In the genomic region with DNA sequence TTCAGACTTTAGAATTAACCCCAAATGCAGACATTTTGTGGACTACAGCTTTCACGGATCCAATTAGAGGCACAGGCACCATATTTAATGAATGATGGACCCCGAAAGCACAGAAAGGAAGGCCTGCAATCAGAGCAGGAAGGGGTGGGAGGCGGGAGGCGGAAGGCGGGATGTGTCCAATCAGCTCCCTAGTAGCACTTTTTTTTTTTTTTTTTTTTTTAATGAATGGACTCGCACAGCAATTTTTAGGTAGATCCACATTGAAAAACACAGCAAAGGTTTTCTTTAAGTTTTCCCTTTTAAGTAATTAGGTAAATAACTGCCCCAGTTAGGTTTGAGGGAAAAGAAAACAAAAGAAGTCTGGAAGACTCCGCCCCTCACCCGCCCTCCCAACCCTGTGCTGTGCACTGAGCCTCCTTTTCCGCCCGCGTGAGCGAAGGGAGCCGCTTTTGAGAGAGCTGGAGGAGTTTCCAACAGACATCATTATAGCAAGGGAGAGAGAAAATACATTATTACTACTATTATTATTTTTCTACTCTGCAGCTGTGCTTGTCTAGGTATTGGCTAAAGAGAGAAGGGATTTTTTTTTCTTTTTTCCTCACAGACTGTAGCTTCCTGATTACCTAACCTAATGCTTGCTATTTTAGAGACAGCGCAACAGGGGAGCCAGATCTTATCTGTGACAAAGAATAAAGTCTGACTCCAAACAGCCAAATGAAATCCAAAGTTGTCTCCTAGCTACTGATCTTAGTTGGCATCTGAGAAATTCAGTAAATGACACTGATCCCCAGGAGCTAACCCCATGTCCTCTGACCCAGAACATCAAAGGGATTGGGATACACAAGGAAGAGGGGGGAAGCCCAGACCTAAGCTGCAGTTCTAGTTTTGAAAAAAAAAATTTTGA, we compare ENCODE assay signal across 8 mouse cellular contexts.
DNase-seq lines count a peak whose midpoint lies in the region; ATAC-seq and TF ChIP-seq lines count a peak whose summit lies in the region.

No protein-coding gene starts in this region.

- ATAC-seq in hindbrain, embryonic 11.5 days (ENCODE audit: low FRiP score), result peak; percentile 88
- peak; percentile 60 for ATAC-seq in liver, postnatal 0 days
- peak; percentile 77; the same call in 1 of the 2 replicates for ATAC-seq in stomach, embryonic 16.5 days (ENCODE audit: insufficient read depth, low FRiP score)

- H3K9ac ChIP-seq in hindbrain, embryonic 11.5 days (ENCODE audit: low read depth, low read length), result peak overlapping the region; percentile 24; the same call in 1 of the 2 replicates
- no peak overlapping the region for H3K9ac ChIP-seq in liver, postnatal 0 days (replicated peaks)
- H3K9ac ChIP-seq in stomach, embryonic 16.5 days (ENCODE audit: low read length), result 0 out of 2 replicates have a peak overlapping the region, but pooled peaks have one; percentile 4

- H3K27ac ChIP-seq in kidney, adult 2 months (ENCODE audit: insufficient read depth, low read depth, low read length), result no peak overlapping the region
- H3K27ac ChIP-seq in hindbrain, embryonic 11.5 days (ENCODE audit: low read depth, low read length), result 0 out of 2 replicates have a peak overlapping the region, but pooled peaks have one; percentile 42
- H3K27ac ChIP-seq in liver, postnatal 0 days (ENCODE audit: low read depth), result no peak overlapping the region
- H3K27ac ChIP-seq in stomach, embryonic 16.5 days (ENCODE audit: low read length), result no peak overlapping the region

- no peak for DNase-seq in kidney, adult 2 months
- no peak for DNase-seq in kidney, adult 11 months
- DNase-seq in embryo, embryonic 10.5 days (ENCODE audit: low spot score), result peak; percentile 79
- peak; percentile 60 for DNase-seq in hindbrain, embryonic 11.5 days (ENCODE audit: low spot score)
- DNase-seq in liver, postnatal 0 days, result peak; percentile 17
- DNase-seq in right cerebral cortex, postnatal 25 days, result no peak
- no peak for DNase-seq in ovary, postnatal 36 days (ENCODE audit: low spot score)

- H3K9me3 ChIP-seq in hindbrain, embryonic 11.5 days (ENCODE audit: control insufficient read depth, low read length), result no peaks in the 10 kb centered on the region
- no peaks in the 10 kb centered on the region for H3K9me3 ChIP-seq in liver, postnatal 0 days (ENCODE audit: low read length)
- no peaks in the 10 kb centered on the region for H3K9me3 ChIP-seq in stomach, embryonic 16.5 days (replicated peaks; ENCODE audit: control insufficient read depth, low read length)

- TF ChIP-seq POLR2A in kidney, adult 2 months (IDR thresholded peaks at IDR 0.05; ENCODE audit: low read depth, low read length), result no peak

- TF ChIP-seq CTCF in kidney, adult 2 months (conservative IDR thresholded peaks at IDR 0.05; ENCODE audit: insufficient read depth, insufficient read length, low read depth, low read length), result no peak
- TF ChIP-seq CTCF in liver, postnatal 0 days (IDR thresholded peaks at IDR 0.05; ENCODE audit: low read depth), result no peak

- H3K4me2 ChIP-seq in hindbrain, embryonic 11.5 days (replicated peaks; ENCODE audit: low read depth, low read length), result peak overlapping the region; percentile 36
- H3K4me2 ChIP-seq in liver, postnatal 0 days (ENCODE audit: low read depth, low read length), result peak overlapping the region; percentile 64
- H3K4me2 ChIP-seq in stomach, embryonic 16.5 days (ENCODE audit: low read depth, low read length), result peak overlapping the region; percentile 41

- peak overlapping the region; percentile 26 for H3K4me3 ChIP-seq in kidney, adult 2 months (ENCODE audit: insufficient read depth, low read depth, low read length)
- peak overlapping the region; percentile 23; the same call in 1 of the 2 replicates for H3K4me3 ChIP-seq in hindbrain, embryonic 11.5 days (ENCODE audit: low read depth, low read length)
- H3K4me3 ChIP-seq in liver, postnatal 0 days (ENCODE audit: low read depth, low read length), result peak overlapping the region; percentile 24; the same call in 1 of the 2 replicates
- H3K4me3 ChIP-seq in stomach, embryonic 16.5 days (replicated peaks; ENCODE audit: low read length), result peak overlapping the region; percentile 17

- H3K27me3 ChIP-seq in kidney, adult 2 months (replicated peaks; ENCODE audit: control insufficient read depth, insufficient read depth, low read length), result no peaks in the 10 kb centered on the region
- no peaks in the 10 kb centered on the region for H3K27me3 ChIP-seq in hindbrain, embryonic 11.5 days (ENCODE audit: control insufficient read depth, insufficient read depth, low read length)
- H3K27me3 ChIP-seq in liver, postnatal 0 days (ENCODE audit: insufficient read depth, low read length), result no peaks in the 10 kb centered on the region
- no peaks in the 10 kb centered on the region for H3K27me3 ChIP-seq in stomach, embryonic 16.5 days (ENCODE audit: control insufficient read depth, insufficient read depth, low read length)

- no peak for TF ChIP-seq EP300 in liver, postnatal 0 days (IDR thresholded peaks at IDR 0.05; ENCODE audit: low read depth)

- no peaks in the 10 kb centered on the region for H3K4me1 ChIP-seq in kidney, adult 2 months (ENCODE audit: control insufficient read depth, insufficient read depth, low read length)
- H3K4me1 ChIP-seq in hindbrain, embryonic 11.5 days (replicated peaks; ENCODE audit: control insufficient read depth, insufficient read depth, low read length), result no peaks in the 10 kb centered on the region
- no peaks in the 10 kb centered on the region; the same call in 1 of the 2 replicates for H3K4me1 ChIP-seq in liver, postnatal 0 days (ENCODE audit: insufficient read depth)
- H3K4me1 ChIP-seq in stomach, embryonic 16.5 days (ENCODE audit: control insufficient read depth, insufficient read depth, low read length), result no peaks in the 10 kb centered on the region

- 19% methylated on average over 14 of the region's 14 CpGs for WGBS in kidney, adult 2 months
- WGBS in hindbrain, embryonic 11.5 days, result 20% methylated on average over 14 of the region's 14 CpGs
- WGBS in liver, postnatal 0 days (ENCODE audit: insufficient replicate concordance), result 29% methylated on average over 14 of the region's 14 CpGs
- WGBS in stomach, embryonic 16.5 days, result 30% methylated on average over 14 of the region's 14 CpGs

- H3K36me3 ChIP-seq in kidney, adult 2 months (ENCODE audit: control insufficient read depth, insufficient read depth, low read length), result no peaks in the 10 kb centered on the region
- H3K36me3 ChIP-seq in hindbrain, embryonic 11.5 days (ENCODE audit: control insufficient read depth, insufficient read depth, low read length), result no peaks in the 10 kb centered on the region
- H3K36me3 ChIP-seq in liver, postnatal 0 days (replicated peaks; ENCODE audit: insufficient read depth, low read length), result no peaks in the 10 kb centered on the region
- no peaks in the 10 kb centered on the region for H3K36me3 ChIP-seq in stomach, embryonic 16.5 days (ENCODE audit: control insufficient read depth, insufficient read depth, low read length)

Comparison
In these comparisons a context has a peak if more than half of its experiments do, and no peak if none do; other contexts are left out.
1. DNase-seq: peak in embryo, embryonic 10.5 days (single experiment), hindbrain, embryonic 11.5 days (single experiment) and liver, postnatal 0 days (single experiment); none in kidney, adult 2 months (single experiment), kidney, adult 11 months (single experiment), right cerebral cortex, postnatal 25 days (single experiment) and ovary, postnatal 36 days (single experiment).
2. Peak in every context shown above with its lines, with median percentiles within 50 percentile points of each other: H3K4me3 ChIP-seq, ATAC-seq and H3K4me2 ChIP-seq.